Mouse (Mus musculus): ENCODE measurements around the gene Cntn5. TPM values are rescaled to one million over a fixed set of nuclear protein-coding genes. Genes with fewer than 3 reads are reported as not detected.

Cntn5 gene
- polyA plus RNA-seq, 1 experiment from 2014 or later: 0.08 TPM

DNA sequence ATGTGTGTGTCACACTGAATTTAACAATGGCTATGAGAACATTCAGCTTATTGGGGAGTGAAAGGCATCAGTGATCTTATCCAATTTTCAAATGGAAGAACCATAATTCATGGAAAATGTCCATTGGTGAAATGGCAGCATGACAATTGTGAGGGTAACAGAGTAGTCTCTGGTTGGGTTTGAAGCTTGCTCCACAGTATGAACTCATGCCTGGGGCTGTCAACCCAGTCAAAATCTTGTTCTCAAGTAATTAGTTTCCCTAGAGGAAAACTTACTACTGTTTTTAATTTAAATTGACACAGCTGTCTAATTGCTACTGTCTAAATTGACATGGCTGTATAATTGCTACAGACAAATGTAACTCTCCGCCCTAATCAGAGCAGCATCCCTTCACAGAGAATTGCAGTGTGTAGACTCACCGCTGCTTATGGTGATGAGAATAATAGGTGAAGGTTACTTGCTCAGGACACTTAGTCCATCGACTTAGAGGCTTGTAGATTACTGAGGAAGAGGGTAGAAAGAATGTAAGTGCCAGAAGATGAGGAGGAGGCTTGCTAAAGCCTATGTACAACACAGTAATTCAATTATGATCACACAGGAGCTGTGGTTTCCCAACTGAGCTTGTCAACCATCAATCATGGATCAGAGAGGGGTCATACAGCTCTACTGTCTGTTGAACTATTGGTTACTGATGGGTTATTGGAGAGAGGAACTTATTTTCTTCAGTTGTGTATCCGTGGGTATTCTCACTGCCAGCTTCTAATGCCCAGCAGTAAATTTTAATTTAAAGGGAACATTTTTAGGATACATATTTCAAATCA lies 859.4 kb downstream of the Cntn5 start:
- no peaks in the 10 kb centered on the region for H3K27me3 ChIP-seq (ENCODE audit: insufficient read depth, poor library complexity, severe bottlenecking)
- H3K36me3 ChIP-seq: no peaks in the 10 kb centered on the region
- no peaks in the 10 kb centered on the region for H3K9me3 ChIP-seq
- no peak for DNase-seq (ENCODE audit: low spot score)
- 81% methylated on average over 4 of the region's 4 CpGs for WGBS
- no peaks in the 10 kb centered on the region for H3K4me1 ChIP-seq
- no peak overlapping the region for H3K27ac ChIP-seq
- no peak overlapping the region for H3K4me3 ChIP-seq

DNA sequence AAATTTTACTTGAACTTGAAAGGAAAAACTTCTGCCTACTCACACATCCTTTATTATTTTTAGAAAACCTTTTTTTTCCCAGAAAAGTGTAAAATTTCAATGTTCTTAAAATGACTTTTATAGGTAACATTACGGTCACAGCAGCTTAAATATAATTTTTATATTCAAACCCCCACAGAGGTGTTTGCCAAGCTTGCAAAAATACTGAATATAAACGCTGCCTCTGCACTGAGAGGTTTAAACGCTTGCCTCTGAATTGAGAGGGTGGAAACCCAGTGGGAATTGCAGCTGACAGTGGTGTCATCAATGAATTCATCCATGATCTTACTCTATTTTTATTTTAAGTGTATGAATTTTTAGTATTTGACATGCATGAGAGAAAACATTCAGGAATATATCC lies 861.6 kb downstream of the Cntn5 start:
- no peaks in the 10 kb centered on the region for H3K4me1 ChIP-seq
- H3K9me3 ChIP-seq: no peaks in the 10 kb centered on the region
- DNase-seq (ENCODE audit: low spot score): no peak
- H3K27me3 ChIP-seq (ENCODE audit: insufficient read depth, poor library complexity, severe bottlenecking): no peaks in the 10 kb centered on the region
- WGBS: 82% methylated on average over 3 of the region's 3 CpGs
- no peak overlapping the region for H3K4me3 ChIP-seq
- H3K27ac ChIP-seq: no peak overlapping the region
- no peaks in the 10 kb centered on the region for H3K36me3 ChIP-seq

DNA sequence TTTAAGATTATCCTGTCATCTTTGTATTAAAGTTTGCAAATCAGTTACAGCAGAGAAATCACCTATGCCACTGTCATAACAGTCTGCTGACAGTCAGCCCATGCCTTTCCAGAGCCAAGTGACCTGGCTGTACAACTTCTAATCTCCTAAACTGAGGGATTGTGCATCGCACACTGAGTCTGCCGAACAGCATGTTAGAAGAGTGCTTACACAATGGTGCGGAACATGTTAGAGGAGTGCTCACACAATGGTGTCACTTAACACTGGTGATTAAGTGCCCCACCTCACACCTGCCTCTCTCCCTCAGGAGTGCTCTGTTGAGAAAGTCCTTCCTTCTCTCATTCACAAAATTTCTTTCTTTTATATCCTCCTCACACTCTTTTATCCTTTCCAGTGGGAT lies 889.4 kb downstream of the Cntn5 start:
- Histone ChIP-seq H3K4me3 (no peak overlapping the region), H3K27me3 (ENCODE audit: insufficient read depth, poor library complexity, severe bottlenecking) (no peaks in the 10 kb centered on the region), H3K4me1 (no peaks in the 10 kb centered on the region), H3K27ac (no peak overlapping the region), H3K9me3 (no peaks in the 10 kb centered on the region), H3K36me3 (no peaks in the 10 kb centered on the region)
- no peak for DNase-seq (ENCODE audit: low spot score)
- WGBS: 82% methylated on average over 3 of the region's 3 CpGs

DNA sequence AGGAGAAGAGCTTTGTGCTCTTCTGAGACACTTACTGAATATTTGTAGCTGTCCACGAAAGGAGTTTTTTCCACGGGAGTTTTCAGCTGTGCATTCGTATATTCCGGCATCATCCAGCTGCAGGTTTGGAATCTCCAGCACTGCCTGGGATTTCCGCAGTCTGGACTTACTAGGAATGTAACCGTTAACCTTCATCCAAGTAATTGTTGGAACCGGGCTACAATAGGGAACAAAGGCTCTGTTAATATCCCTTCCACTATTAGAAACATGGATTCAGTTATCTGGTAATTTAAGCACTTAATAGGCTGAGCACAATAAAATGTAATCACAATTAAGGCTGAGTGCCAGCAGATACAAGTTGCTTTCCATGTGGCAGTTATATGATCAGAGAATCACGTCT lies 920.5 kb downstream of the Cntn5 start:
- no peak overlapping the region for H3K27ac ChIP-seq
- WGBS: 79% methylated on average over 8 of the region's 8 CpGs

DNA sequence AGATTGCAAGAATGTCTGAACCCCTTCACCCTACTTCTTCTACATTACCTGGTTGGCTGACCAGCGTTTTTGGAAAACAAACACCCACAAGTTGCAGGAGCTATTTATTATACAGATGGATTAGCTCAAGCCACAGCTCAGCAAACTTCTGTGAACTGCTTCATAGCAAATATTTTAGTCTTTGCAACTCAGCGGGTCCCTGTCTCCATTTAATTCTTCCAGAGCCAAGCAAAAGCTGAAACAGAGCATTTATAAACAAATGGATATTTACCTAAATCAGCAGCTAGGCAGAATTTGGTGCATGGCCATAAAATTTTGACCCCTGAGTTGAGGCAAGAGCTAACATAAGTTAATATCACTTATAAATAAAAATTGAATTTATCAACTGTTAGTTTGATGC lies 921.4 kb downstream of the Cntn5 start:
- H3K27me3 ChIP-seq (ENCODE audit: insufficient read depth, poor library complexity, severe bottlenecking): no peaks in the 10 kb centered on the region
- no peak overlapping the region for H3K27ac ChIP-seq
- H3K9me3 ChIP-seq: no peaks in the 10 kb centered on the region
- no peaks in the 10 kb centered on the region for H3K36me3 ChIP-seq
- H3K4me1 ChIP-seq: no peaks in the 10 kb centered on the region
- H3K4me3 ChIP-seq: no peak overlapping the region
- WGBS: 72% methylated on average over 2 of the region's 2 CpGs
- DNase-seq (ENCODE audit: low spot score): no peak

More for the DNA sequence above, 920.5 kb downstream of the Cntn5 start:
- no peaks in the 10 kb centered on the region for H3K9me3 ChIP-seq
- DNase-seq (ENCODE audit: low spot score): no peak
- H3K4me1 ChIP-seq: no peaks in the 10 kb centered on the region
- H3K4me3 ChIP-seq: no peak overlapping the region
- no peaks in the 10 kb centered on the region for H3K27me3 ChIP-seq (ENCODE audit: insufficient read depth, poor library complexity, severe bottlenecking)
- H3K36me3 ChIP-seq: no peaks in the 10 kb centered on the region

DNA sequence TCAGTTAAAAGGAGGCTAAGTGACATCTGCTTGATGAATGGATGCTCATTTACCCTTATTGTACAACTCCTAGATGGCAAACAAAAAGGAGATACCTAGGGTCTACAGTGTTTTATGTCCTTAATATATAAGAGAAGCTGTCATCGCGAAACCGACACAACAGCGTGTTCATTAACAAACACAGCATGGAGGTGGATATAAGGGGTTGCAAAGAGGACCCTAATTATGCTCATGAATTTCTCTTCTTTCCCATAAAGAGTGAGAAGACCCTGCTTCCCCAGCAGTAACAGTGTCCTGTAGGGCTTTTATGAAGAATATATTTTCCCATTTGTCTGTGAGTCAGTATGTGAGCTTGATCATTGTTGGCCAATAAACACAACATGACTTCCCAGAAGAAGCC lies 939.2 kb downstream of the Cntn5 start:
- Histone ChIP-seq H3K4me1 (no peaks in the 10 kb centered on the region), H3K9me3 (no peaks in the 10 kb centered on the region), H3K27me3 (ENCODE audit: insufficient read depth, poor library complexity, severe bottlenecking) (no peaks in the 10 kb centered on the region), H3K36me3 (no peaks in the 10 kb centered on the region), H3K4me3 (no peak overlapping the region), H3K27ac (no peak overlapping the region)
- DNase-seq (ENCODE audit: low spot score): no peak
- WGBS: 89% methylated on average over 4 of the region's 4 CpGs

DNA sequence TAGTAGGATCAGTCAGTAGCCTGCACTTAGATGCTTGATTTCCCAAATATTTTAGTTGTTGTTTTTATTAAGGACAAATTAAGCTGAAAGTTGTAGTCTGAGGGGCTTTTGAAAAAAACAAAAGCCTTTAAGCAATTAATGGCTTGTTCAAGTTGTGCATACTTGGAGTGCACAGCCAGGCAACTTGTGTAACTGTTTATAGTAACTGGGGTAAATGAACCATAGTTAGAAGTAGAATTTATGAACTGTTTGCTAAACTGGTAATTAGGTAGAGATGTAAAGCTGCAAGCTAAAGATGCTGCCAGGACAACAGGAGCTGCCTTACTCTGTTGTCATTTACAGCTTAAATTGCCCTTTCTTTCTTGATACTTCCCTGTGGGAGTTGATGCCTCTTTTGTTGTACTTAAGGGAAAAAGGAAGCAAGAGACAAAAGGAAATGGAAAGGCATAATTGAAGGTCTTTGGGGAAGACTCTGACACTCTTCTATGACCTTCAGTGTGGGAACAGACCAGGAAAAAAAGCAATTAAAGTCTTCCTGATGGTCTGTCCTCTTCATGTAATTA lies 943.9 kb downstream of the Cntn5 start:
- no peaks in the 10 kb centered on the region for H3K27me3 ChIP-seq (ENCODE audit: insufficient read depth, poor library complexity, severe bottlenecking)

GRCm38 (mm10) chr9:9949346-9949745 lies 955.2 kb downstream of the Cntn5 start:
- H3K4me1 ChIP-seq: no peaks in the 10 kb centered on the region
- no peaks in the 10 kb centered on the region for H3K27me3 ChIP-seq (ENCODE audit: insufficient read depth, poor library complexity, severe bottlenecking)
- WGBS: 43% methylated on average over 3 of the region's 3 CpGs
- DNase-seq (ENCODE audit: low spot score): no peak
- H3K9me3 ChIP-seq: no peaks in the 10 kb centered on the region
- H3K36me3 ChIP-seq: no peaks in the 10 kb centered on the region
- no peak overlapping the region for H3K27ac ChIP-seq
- H3K4me3 ChIP-seq: no peak overlapping the region

More for the DNA sequence above, 943.9 kb downstream of the Cntn5 start:
- no peak for DNase-seq (ENCODE audit: low spot score)
- Histone ChIP-seq H3K36me3 (no peaks in the 10 kb centered on the region), H3K4me3 (no peak overlapping the region), H3K27ac (no peak overlapping the region), H3K9me3 (no peaks in the 10 kb centered on the region), H3K4me1 (no peaks in the 10 kb centered on the region)

DNA sequence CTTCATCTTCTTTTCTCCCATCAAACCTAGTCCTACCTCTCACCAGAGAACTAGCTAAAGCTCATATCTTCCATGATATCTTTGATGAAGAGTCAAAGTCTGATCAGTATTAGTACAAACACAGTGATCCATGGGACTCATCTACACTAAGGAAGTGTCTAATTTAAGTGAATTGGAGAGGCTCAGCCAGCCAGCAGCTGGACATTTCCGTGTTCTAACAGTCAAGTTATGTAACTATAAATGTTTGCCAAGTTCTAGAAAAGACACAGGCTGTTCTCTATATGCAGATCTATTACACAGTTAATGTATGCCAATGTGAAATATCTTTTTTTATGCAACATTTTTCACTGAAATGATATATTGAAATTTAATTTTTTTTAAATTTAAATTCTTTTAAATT lies 959.7 kb downstream of the Cntn5 start:
- WGBS: 67% methylated on average over 1 of the region's 1 CpGs
- no peak overlapping the region for H3K27ac ChIP-seq
- DNase-seq (ENCODE audit: low spot score): no peak
- no peaks in the 10 kb centered on the region for H3K36me3 ChIP-seq
- no peaks in the 10 kb centered on the region for H3K9me3 ChIP-seq
- no peaks in the 10 kb centered on the region for H3K4me1 ChIP-seq
- H3K4me3 ChIP-seq: no peak overlapping the region
- H3K27me3 ChIP-seq (ENCODE audit: insufficient read depth, poor library complexity, severe bottlenecking): no peaks in the 10 kb centered on the region

GRCm38 (mm10) chr9:9937444-9938436 lies 966.8 kb downstream of the Cntn5 start:
- Histone ChIP-seq H3K27me3 (ENCODE audit: insufficient read depth, poor library complexity, severe bottlenecking) (no peaks in the 10 kb centered on the region), H3K4me1 (no peaks in the 10 kb centered on the region), H3K27ac (no peak overlapping the region), H3K36me3 (no peaks in the 10 kb centered on the region), H3K4me3 (no peak overlapping the region), H3K9me3 (no peaks in the 10 kb centered on the region)
- WGBS: 95% methylated on average over 1 of the region's 1 CpGs
- DNase-seq (ENCODE audit: low spot score): no peak

- H3K36me3 ChIP-seq: no peaks in the 10 kb centered on the region
- DNase-seq (ENCODE audit: low spot score): no peak
- no peaks in the 10 kb centered on the region for H3K27me3 ChIP-seq (ENCODE audit: insufficient read depth, poor library complexity, severe bottlenecking)
- H3K27ac ChIP-seq: no peak overlapping the region
- 83% methylated on average over 3 of the region's 3 CpGs for WGBS
- H3K9me3 ChIP-seq: no peaks in the 10 kb centered on the region
- H3K4me3 ChIP-seq: no peak overlapping the region
- no peaks in the 10 kb centered on the region for H3K4me1 ChIP-seq
Observed at GRCm38 (mm10) chr9:9920580-9920979, 984.0 kb downstream of the Cntn5 start.

GRCm38 (mm10) chr9:9899070-9899469 lies 1005.5 kb downstream of the Cntn5 start:
- WGBS: 64% methylated on average over 5 of the region's 5 CpGs
- Histone ChIP-seq H3K4me3 (no peak overlapping the region), H3K36me3 (no peaks in the 10 kb centered on the region), H3K9me3 (no peaks in the 10 kb centered on the region), H3K27me3 (ENCODE audit: insufficient read depth, poor library complexity, severe bottlenecking) (no peaks in the 10 kb centered on the region), H3K4me1 (no peaks in the 10 kb centered on the region), H3K27ac (no peak overlapping the region)
- no peak for DNase-seq (ENCODE audit: low spot score)

DNA sequence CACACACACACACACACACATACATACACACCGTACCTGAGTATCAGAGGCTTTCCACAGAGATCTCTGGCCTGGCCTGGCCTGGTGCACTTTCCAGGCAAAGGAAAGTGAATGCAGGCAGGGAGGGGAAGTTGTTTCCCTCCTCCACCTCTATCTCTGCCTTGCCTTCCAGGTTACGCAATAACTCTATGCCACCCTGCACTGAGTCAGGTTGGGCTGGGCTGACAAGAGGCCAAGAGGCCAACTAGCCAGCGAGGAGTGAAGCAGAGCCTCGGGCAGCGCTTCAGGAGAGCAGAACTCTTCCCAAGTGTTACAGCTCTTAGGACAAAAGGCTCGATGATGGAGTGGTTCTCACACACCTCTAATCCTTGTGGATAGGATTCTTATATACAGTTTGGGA lies 1018.4 kb downstream of the Cntn5 start:
- 77% methylated on average over 6 of the region's 6 CpGs for WGBS
- no peak for DNase-seq (ENCODE audit: low spot score)
- H3K27me3 ChIP-seq (ENCODE audit: insufficient read depth, poor library complexity, severe bottlenecking): no peaks in the 10 kb centered on the region
- H3K36me3 ChIP-seq: no peaks in the 10 kb centered on the region
- no peak overlapping the region for H3K27ac ChIP-seq
- no peaks in the 10 kb centered on the region for H3K9me3 ChIP-seq
- H3K4me1 ChIP-seq: no peaks in the 10 kb centered on the region
- no peak overlapping the region for H3K4me3 ChIP-seq
